Mouse (Mus musculus) adrenal gland, adult 2 months (tissue): Measurements from ENCODE around the gene Parvb. TPM values are rescaled to one million over a fixed set of nuclear protein-coding genes. Genes with fewer than 3 reads are reported as not detected.

Experiments used
- DNase-seq: peaks from one replicate; pipeline ENCODE4 v3.0.0; 2021
- long read RNA-seq: library from polyadenylated mRNA; stranded (forward); transcript quantifications from one replicate; pipeline ENCODE4 v2.0.0, GENCODE M21; 2021
- polyA plus RNA-seq: library from polyadenylated mRNA; depleted of rRNA; stranded (reverse); fragments of >200 nt; gene quantifications from 2 replicates; pipeline ENCODE4 v1.2.3, GENCODE M21; 2012; rRNA removed
- total RNA-seq, 2 experiments: library from RNA; stranded (reverse); gene quantifications; 2 replicates each; pipeline ENCODE4 v1.2.3; 2021

Parvb gene
- 10 to 100 TPM; 17.5 to 19.2 TPM for total RNA-seq
- polyA plus RNA-seq, result 8.3 and 9.4 TPM in 2 replicates
- long read RNA-seq, partial matches to known transcripts, result 0 of 5 reads
- long read RNA-seq, other reads (novel, unspliced or antisense), result 4 of 5 reads

DNA sequence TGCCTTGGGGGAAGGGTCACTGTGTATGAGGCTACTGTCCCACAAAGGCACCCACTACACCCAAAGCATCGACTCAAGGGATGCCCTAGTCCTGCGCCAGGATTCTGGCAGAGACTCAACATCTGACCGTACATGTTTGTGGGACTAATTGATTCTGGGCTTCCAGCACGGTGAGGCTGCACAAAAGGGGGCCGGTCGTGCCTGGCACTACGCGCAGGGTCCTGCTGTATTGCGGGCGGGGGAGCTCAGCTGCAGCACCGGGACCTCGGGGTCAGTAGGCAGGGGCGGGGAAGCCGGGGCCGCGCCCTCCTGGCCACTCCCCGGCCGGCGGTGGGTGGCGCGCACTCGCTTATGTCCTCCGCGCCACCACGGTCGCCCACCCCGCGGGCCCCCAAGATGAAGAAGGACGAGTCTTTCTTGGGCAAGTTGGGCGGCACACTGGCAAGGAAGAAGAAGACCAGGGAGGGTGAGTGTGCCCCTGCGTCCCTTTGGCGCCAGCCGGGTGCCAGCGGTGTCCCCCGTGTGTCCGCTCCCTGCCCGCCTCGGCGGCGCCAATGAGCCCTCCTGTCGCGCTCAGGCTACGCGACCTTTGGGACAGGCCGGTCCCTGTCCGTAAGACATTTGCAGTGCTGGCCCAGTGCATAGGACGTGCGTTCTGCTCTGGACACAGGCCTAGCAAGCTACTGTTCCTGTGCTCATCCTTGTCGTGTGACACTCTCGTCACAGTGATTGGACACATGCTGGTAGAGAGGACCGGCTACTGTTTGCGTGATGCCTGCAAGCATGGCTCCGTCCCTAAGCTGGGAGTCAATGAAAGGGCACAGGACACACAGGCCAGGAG lies at the start of gene Parvb:
Parvb (plus strand) TSS at position 323 of the 841 bp plus-strand sequence.
- DNase-seq, result peak; percentile 84

DNA sequence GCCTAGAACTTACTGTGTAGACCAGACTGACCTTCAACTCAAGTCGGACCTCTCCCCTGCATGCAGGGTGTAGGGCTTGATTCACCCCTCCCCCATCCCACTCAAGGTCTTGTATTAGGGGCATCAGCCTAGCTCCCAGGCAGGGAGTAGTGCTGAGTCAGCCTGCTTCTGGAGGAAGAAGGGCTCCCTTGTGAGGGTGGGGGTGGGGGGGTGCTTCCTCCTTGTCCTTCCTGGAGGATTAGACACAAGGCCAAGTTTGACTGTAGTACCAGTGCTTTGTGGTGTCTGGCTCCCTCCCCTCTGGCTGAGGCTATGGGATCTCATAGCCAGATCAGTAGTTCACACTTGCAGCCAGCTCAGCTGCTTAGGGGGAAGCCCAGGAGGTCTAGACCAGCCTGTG lies 47.9 kb upstream of the Parvb start:
- peak; percentile 29 for DNase-seq

- DNase-seq, result no peak
These were observed 45.6 kb upstream of the Parvb start for GRCm38 (mm10) chr15:84186196-84186595.

DNA sequence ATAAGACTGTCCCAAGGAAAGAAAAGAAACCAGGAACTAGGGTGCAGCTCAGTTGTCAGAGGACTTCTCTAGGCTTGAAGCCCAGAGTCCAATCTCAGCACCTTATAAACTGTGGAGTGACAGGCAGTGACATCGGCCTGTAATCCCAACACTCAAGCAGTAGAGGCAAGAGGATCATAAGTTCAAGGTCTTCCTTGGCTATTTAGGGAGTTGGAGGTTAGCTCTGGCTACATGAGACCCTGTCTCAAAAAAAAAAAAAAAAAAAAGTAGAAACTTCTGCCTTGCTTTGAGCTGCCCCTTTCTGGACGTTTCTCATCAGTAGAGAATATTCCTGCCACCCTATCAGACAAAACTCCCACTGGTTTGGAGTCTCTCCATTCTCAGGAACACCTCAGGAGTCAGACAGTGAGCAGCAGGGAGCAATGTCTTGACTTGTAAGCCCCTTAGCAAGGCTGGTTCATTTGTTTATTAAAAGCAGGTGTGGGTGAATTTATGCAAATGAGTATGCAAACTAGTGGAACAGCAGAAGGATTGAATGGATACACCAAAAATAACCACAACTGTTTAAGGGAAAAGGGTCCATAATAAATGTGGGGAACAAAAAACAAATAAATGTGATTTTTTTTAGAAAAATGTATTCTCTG lies 42.8 kb upstream of the Parvb start:
- no peak for DNase-seq

DNA sequence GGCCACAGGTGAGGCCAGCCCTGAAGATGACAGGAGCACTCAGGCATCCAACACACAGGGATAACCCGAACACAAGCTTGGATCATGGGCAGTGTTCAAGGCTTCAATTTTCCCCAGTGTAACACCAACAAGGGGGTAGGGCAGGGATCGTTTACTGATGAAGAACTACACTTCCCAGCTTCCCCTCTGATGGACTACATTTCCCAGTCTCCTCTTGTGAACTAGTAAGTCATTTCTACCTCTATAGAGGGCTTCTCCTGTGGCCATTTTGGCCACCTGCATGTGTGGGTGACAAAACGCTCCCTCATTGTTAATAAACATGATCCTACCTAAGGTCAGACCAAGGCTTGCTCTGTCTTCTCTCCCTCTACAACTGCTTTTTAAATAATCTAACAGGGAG lies 42.0 kb upstream of the Parvb start:
- no peak for DNase-seq

GRCm38 (mm10) chr15:84191724-84192057 lies 40.2 kb upstream of the Parvb start:
- DNase-seq, result no peak

DNA sequence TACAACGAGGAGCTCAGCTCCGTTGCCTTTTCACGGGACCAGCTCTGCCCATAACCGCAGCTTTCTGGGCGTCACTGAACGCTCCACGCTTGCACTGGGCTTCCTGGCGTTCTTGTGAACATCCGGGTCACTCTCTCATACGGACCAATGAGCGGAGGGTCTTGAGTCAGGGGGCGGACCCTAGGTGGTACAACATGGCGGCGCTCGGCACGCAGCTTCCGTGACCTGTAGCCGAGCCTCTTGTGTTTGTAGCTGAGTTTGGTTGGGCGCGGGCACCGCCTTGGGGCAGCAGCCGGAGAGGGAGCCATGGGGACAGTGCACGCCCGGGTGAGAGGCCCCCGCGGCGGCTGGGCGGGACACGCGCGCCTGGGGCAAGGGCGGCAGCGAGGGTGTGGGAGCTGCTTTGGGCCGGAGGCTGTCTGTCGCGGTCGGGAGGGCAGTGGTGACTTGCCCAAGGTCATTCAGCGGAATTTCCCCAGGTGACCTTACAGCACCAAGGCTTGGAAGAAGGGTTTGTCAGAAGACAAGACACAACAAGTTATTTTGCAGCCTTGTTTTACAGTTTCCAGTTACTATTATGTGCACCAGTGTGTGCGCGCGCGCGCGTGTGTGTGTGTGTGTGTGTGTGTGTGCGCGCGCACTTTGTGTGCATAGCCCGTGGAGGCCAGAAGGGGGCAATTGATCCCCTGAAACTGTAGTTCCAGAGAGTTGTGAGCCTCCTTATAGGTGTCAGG lies 39.6 kb upstream of the Parvb start, which contains the start of gene Samm50:
Samm50 (plus strand) TSS at position 184 of the 734 bp plus-strand sequence.
- DNase-seq, result peak; percentile 94

GRCm38 (mm10) chr15:84196486-84197165 lies 35.2 kb upstream of the Parvb start:
- DNase-seq, result peak; percentile 46

GRCm38 (mm10) chr15:84207327-84207726 lies 24.5 kb upstream of the Parvb start:
- no peak for DNase-seq

DNA sequence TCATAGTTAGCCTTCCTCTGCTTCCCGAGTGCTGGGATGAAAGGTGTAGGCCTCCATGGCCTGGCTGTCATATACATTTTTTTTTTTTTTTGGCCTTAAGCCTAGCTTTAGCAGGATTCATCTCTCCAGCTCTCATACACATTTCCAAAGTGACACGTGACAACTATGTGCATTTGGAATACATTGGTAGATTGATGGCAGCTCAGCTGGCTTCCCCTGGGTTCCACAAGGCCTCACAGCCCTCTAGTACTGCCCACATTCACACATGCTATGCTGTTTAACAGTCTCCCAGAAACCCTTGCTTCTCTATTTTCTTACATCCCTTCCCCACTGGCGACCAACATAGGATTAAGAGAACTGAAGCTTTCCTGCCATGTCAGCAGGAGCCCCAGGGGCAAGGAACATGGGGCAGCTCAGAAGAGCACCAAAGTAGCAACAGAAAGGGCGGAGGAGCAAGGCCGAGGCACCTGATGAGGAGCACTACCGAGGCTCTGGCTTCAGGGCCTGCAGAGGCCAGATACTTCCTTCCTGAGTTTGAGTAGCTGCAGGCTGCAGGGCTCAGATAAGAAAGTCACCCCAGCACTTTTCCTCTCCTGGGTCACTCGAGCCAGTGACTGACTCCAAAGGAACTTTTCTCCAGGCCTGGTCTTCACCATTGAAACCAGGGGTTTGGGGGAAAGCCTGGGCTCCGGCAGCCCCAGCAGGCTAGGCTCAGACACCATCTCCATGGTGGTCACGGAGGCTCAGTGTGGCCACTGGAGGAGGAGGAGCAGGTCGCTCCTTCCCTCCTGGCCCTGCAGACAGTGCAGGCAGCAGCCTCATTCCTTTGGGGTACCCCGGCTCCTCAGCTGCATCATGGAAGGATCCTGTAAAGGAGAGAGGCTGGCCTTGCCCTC lies 22.1 kb upstream of the Parvb start:
- DNase-seq, result no peak

- DNase-seq, result no peak
These were observed 21.4 kb upstream of the Parvb start for GRCm38 (mm10) chr15:84210461-84210860.

DNA sequence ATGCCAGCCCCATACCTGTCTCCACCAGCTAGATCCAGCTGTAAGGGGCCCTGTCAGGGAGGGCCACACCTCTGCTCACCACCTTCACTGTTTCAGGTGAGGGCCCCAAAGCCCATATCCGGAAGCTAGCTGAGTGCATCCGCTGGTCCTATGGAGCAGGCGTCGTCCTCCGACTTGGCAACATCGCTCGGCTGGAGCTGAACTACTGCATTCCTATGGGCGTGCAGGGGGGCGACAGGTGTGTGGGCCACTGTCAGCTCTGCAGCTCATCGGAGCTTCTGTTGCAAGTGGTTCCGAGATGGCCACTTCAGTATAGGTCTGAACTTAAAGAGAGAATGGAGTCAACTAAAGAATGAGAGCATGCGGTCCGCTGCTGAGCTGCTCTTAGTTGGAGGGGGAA lies 20.9 kb upstream of the Parvb start:
- DNase-seq, result no peak

DNA sequence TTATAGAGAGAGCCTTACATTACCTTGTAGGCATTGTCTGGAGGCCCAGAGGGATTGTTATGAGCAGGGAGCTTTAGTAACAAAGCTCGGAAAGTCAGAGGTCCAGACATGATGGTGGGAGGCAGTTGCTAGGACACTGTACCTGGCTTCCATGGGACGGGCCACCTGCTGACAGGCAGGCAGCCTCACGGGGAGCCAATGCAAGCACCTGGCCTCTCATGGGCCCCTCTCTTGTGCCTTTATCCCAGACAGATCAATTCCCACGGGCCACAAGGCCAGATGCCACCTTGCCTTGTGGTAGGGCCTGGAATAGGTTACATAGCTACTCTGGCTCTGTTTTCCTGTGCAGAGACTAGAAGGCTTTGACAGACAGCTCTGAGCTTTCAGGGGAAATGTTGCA lies 20.3 kb upstream of the Parvb start:
- no peak for DNase-seq

DNA sequence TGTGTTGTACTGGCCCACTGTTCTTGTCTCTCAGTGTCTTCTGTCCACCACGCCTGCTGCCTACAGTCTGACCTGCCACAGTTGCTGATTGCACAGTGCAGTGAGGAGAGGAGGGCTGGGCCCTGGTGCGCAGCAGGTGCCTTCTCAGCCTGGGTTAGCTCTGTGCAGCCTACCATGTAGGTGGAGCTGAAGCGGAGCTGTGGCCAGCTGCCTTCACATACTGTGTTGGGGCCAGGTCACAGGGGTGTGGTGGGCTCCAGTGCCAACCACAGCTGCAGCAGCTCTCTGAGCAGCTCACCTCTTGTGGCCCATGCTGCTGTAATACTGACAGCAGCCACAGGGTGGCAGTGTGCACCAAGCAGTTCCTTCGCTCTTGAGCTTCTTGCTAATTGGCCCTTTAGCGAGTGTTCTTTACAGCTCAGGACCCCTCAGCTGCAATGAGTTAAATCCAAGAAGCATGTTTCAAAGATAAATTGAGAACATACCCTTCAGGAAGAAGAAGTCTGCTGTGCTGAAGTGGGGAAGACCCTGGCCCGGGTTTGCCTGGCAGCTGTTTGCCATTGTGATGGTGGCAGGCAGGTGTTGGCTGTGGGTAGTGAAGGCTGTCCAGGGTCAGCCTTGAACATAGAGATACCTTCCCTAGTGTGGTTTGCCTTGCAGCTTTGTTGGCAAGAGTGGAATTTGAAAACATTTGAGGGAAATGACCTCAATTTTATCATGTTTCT lies 19.6 kb upstream of the Parvb start:
- peak; percentile 83 for DNase-seq

GRCm38 (mm10) chr15:84212756-84213105 lies 19.1 kb upstream of the Parvb start:
- peak; percentile 76 for DNase-seq

GRCm38 (mm10) chr15:84213162-84213739 lies 18.6 kb upstream of the Parvb start:
- no peak for DNase-seq

GRCm38 (mm10) chr15:84214476-84214875 lies 17.4 kb upstream of the Parvb start:
- no peak for DNase-seq

DNA sequence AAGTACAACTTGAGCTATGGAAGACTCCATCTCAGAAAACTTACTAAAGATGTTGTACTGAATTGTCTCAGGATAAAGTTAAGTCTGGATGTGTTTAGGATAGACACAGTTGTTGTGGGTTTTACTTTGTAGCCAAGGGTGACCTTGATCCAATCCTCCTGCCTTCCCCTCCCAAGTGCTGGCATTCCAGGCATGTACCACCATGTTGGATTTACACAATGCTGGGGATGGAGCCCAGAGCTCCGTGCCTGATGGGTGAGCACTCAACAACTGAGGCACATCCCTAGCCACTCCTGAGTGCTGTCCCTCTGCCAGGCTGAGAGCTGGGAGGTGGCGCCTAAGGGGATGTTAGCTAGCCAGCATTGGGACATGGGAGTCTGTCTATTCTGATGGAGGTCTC lies 16.6 kb upstream of the Parvb start:
- no peak for DNase-seq

DNA sequence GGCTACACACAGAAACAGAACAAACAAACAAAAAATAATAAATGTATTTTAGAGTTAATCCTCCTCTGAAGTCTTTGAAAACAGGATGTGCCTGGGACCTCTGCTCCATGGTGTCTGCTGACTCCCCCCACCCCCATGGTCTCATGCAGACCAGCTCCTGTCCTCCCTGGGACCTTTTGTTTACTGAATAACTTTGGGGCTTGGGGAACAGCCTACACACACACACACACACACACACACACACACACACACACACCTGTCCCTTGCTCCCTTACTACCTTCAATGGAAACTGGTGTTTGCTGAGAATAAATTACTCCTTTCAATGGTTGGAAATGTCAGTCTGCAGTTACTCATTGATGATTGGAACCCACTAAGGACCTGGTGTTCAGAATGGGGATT lies 15.8 kb upstream of the Parvb start:
- no peak for DNase-seq
